Mouse (Mus musculus) testis, adult 2 months (tissue): ENCODE measurements at regions not wholly inside any gene's neighbourhood (a gene's known extent, or its start where the extent isn't known, plus 50 kb on each side); places are given as distances from the start of the nearest gene placed in this dataset.

Experiments used
- H3K27ac ChIP-seq: fragments of 200-500 bp; 2 replicates; pipeline ENCODE4 v1.5.1; 2012; ENCODE audit warnings: low read depth, low read length; ENCODE audit not compliant: control insufficient read depth, insufficient read depth
- H3K27me3 ChIP-seq: fragments of 200-500 bp; 2 replicates; pipeline ENCODE4 v1.6.1; 2012; ENCODE audit warnings: mild to moderate bottlenecking, low read length, moderate library complexity; ENCODE audit not compliant: control insufficient read depth, insufficient read depth
- H3K36me3 ChIP-seq: fragments of 200-500 bp; 2 replicates; pipeline ENCODE4 v1.6.1; 2012; ENCODE audit warnings: mild to moderate bottlenecking, low read length; ENCODE audit not compliant: control insufficient read depth, insufficient read depth
- H3K4me1 ChIP-seq: fragments of 200-500 bp; 2 replicates; pipeline ENCODE4 v1.6.1; 2012; ENCODE audit warnings: low read length; ENCODE audit not compliant: control insufficient read depth, insufficient read depth
- H3K4me3 ChIP-seq: fragments of 200-500 bp; 2 replicates; pipeline ENCODE4 v1.5.1; 2012; ENCODE audit warnings: low read depth, mild to moderate bottlenecking, low read length, moderate library complexity, mixed read lengths; ENCODE audit not compliant: control insufficient read depth
- CTCF ChIP-seq: fragments of 200-500 bp; IDR thresholded peaks from 2 replicates; pipeline ENCODE4 v1.5.1; 2012; ENCODE audit warnings: low read depth, mild to moderate bottlenecking, inconsistent platforms, low read length, moderate library complexity; ENCODE audit not compliant: control insufficient read depth, insufficient read depth, insufficient replicate concordance
- POLR2A ChIP-seq: fragments of 200-500 bp; IDR thresholded peaks from 2 replicates; pipeline ENCODE4 v1.6.1; 2012; ENCODE audit warnings: low read depth, mild to moderate bottlenecking, inconsistent platforms, low read length, moderate library complexity; ENCODE audit not compliant: control insufficient read depth

DNA sequence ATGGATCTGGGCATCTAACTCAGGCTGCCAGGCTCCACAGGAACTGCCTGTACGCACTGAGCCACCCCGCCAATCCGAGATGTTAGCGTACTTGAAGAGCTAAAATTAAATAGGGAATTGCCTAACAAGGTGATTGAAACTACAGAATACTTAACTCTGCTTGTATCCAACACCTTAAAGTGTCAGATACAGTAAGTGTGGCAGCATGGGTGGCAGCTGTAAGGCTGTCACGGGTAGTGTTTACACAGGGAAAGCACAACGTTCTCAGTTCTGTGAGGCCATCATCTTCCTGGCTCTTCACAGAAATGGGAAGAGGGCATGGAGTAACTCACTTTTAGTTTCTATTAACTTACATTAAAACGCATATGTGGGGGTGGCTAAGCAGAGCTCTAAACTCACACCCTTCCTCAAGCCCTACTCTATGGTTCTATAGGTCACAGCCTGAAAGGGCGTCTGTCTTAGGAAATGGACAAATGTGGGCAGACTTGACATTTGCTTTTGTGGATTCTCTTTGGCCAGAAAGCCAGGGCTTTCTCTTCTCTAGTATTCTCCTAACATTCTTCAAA, 325.2 kb upstream of the Jarid2 start:
- TF ChIP-seq CTCF = no peak
- no peak for TF ChIP-seq POLR2A
- H3K27me3 ChIP-seq = no peaks in the 10 kb centered on the region

DNA sequence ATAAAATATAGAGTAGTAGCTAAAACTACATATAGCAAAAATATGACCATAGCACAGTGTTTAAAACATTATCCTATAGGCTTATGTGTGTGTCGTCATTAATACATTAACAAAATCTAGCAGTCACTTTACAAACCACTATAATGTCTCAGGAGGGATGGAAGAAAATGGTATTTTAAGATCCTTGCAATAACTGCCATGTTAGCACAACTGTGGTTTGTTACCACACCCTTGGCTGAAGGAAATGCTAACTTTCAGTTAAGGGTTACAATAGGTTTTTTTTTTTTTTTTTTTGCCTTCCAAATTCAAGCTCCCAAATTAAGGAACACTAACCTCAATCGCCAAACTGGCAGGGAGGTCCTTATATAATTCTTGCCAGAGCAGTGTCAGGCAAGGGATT, 322.0 kb upstream of the Jarid2 start:
- H3K4me3 ChIP-seq = no peak overlapping the region
- H3K27ac ChIP-seq = no peak overlapping the region
- no peaks in the 10 kb centered on the region for H3K4me1 ChIP-seq
- no peaks in the 10 kb centered on the region for H3K27me3 ChIP-seq
- no peak for TF ChIP-seq POLR2A
- no peaks in the 10 kb centered on the region for H3K36me3 ChIP-seq

More for the DNA sequence above, 325.2 kb upstream of the Jarid2 start:
- H3K27ac ChIP-seq = no peak overlapping the region
- no peaks in the 10 kb centered on the region for H3K4me1 ChIP-seq
- H3K4me3 ChIP-seq = no peak overlapping the region
- no peaks in the 10 kb centered on the region for H3K36me3 ChIP-seq

DNA sequence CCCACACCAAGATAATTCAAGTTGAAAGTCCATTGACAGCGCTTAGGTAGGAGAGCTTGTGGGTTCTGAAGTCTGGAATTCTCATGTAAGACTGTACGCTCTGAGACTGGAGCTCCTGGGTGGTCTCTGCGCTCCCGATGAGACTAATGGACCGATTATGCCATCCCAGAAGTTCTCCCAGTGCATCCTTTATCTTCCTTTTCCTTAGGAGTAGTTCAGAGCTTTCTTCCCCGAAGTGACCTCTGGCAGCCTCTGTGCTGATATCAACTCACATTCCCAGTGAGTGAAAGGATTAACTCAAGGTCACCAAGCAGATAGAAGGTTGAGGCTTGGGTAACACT, 320.7 kb upstream of the Jarid2 start:
- H3K27ac ChIP-seq = no peak overlapping the region

DNA sequence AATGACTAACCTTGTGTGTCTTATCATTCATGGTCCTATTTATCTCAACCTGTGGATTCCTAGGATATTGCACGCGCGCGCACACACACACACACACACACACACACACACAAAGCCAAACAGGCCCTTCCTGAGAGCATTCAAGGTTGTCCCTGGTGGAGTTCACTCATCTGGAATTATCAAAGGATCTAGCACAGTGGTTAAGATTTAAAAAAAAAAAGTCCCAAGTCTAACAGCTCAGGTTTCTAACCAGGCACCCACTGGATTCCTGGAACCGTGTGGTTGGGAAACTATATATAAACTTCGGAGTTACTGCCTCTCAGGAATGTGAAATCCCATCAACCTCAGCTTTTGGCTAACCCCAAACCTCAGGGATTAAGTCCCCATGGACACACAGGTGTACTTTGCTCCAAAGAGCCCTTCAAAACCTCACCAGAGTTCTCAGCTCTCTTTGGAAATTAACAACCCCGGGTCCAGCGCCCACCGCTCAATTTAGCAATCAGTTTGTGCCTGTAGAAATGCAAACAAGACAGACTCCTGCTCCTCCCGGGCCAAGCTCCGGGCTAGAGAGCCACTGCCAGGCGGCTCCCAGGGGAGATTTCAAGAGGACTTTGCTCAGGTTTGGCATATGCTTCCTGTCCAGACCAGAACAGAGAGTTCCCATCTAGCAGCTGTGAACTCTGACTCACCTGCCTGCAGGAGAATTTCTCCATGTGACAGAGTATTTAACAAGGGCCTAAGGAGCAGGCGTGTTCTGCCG, 320.1 kb upstream of the Jarid2 start:
- Histone ChIP-seq H3K4me1 (no peaks in the 10 kb centered on the region), H3K36me3 (no peaks in the 10 kb centered on the region), H3K4me3 (no peak overlapping the region), H3K27ac (no peak overlapping the region), H3K27me3 (no peaks in the 10 kb centered on the region)
- no peak for TF ChIP-seq CTCF
- no peak for TF ChIP-seq POLR2A

More for the DNA sequence above, 320.7 kb upstream of the Jarid2 start:
- H3K4me1 ChIP-seq = no peaks in the 10 kb centered on the region
- no peaks in the 10 kb centered on the region for H3K36me3 ChIP-seq
- H3K27me3 ChIP-seq = no peaks in the 10 kb centered on the region
- H3K4me3 ChIP-seq = no peak overlapping the region
- TF ChIP-seq POLR2A (no peak), CTCF (no peak)

DNA sequence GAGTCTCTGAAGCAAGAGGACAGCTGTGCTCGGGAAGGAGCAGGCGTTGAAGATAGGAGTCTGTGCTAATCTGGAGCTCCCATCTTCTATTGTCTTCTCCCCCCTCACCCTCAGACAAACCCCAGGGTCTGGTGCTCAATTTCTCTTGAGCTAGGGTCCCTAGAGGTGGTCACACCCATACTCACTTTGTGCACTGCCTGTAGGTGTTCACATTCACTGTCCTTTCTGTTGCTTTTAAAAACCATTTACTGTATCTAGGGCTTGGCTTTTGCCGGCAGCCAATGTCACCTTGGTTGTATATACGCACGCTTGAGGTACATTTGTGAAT, 319.6 kb upstream of the Jarid2 start:
- Histone ChIP-seq H3K4me1 (no peaks in the 10 kb centered on the region), H3K4me3 (no peak overlapping the region), H3K27me3 (no peaks in the 10 kb centered on the region), H3K36me3 (no peaks in the 10 kb centered on the region), H3K27ac (no peak overlapping the region)
- TF ChIP-seq POLR2A (no peak), CTCF (no peak)

DNA sequence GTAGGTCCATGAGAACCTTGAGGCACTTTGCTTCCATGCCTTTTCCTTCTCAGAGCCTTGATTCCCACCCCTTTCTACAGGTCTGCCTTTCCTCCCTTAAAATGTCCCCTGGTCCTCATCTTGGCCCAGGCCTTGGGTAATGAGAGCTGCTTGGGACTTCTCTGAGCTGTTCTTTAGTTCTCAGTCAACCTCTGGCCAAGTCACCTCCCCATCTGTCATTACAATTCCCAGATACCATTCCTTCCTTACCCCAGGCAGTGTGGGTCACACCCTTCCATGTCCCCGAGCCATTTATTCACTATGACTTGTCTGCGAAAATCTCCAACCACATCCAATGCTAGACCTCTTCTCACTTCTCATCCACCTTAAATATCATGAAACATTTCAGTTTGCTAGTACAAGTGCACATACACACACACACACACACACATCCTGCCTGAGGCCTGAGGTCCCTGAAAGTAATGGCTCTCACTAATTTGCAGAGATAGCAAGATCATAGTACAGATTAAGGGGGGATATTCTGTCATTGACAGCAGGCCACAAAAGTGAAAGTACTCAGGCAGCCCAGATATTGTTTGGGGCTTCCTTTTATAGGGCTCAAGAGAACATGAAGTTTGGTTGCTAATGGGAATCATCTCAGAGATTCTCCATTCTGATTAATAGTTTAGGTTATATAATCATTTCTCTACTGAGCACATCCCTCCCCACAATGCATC, 317.3 kb upstream of the Jarid2 start:
- no peaks in the 10 kb centered on the region for H3K4me1 ChIP-seq
- no peak for TF ChIP-seq POLR2A
- TF ChIP-seq CTCF = no peak
- no peaks in the 10 kb centered on the region for H3K27me3 ChIP-seq
- H3K36me3 ChIP-seq = no peaks in the 10 kb centered on the region
- H3K27ac ChIP-seq = no peak overlapping the region
- H3K4me3 ChIP-seq = no peak overlapping the region

DNA sequence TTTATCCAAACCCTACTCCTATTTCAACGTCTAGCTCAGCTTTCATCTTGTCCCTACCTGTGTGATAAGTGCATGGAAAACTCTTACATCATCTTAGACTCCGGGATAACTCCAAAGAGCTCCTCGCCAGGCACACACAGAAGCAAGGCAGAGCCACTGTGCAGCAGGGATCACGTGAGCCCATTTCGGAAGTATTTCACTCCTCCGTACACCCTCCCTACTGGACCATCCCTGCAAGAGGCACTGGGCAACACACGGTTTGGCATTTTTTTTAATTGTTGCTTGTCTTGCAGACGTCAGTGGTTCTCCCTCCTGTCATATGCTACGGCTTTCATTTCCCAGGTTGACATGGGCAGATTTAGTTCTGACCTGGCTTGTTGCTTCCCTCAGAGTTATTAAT, 316.0 kb upstream of the Jarid2 start:
- no peak overlapping the region for H3K4me3 ChIP-seq
- H3K27ac ChIP-seq = no peak overlapping the region
- H3K4me1 ChIP-seq = no peaks in the 10 kb centered on the region
- no peaks in the 10 kb centered on the region for H3K27me3 ChIP-seq
- H3K36me3 ChIP-seq = no peaks in the 10 kb centered on the region
- no peak for TF ChIP-seq POLR2A

DNA sequence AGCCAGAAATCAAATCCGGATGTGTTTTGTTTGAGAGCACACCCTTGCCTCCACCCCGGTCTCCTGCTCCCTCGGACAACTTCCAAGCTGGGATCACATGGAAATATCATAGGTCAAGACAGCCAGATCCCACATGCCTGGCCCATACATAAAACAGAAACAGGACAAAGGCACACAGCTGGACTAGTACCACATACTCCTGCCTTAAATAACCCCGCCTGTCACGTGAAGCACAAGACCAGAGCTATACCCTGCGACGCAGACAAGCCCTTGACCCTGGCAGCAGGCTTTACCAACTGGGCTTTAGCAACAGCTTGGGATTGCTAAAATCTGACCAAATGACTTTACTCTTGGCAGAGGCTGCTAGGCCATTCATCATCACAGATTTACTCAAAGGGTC, 313.3 kb upstream of the Jarid2 start:
- no peak overlapping the region for H3K4me3 ChIP-seq
- H3K27me3 ChIP-seq = no peaks in the 10 kb centered on the region
- no peaks in the 10 kb centered on the region; the same call in 1 of the 2 replicates for H3K4me1 ChIP-seq
- TF ChIP-seq CTCF = no peak
- no peak overlapping the region for H3K27ac ChIP-seq
- H3K36me3 ChIP-seq = no peaks in the 10 kb centered on the region
